22 mouse cellular contexts compared by ENCODE assay signal in genomic region chr10:63258696-63259095, GRCm38 (mm10). TPM values are rescaled to one million over a fixed set of nuclear protein-coding genes. Genes with fewer than 3 reads are reported as not detected.
DNase-seq lines count a peak whose midpoint lies in the region; ATAC-seq and TF ChIP-seq lines count a peak whose summit lies in the region.
"Had no signal": no experiment of that assay in that cellular context is flagged by ENCODE, and none has a peak within 500 bp of the region (broad histone marks: within the 10 kb centered on the region; RNA-seq: fewer than 3 reads in every experiment).

No protein-coding gene starts in this region.

- no peak overlapping the region for H3K4me3 ChIP-seq in heart, embryonic 11.5 days (ENCODE audit: low read depth, low read length)
- H3K4me3 ChIP-seq in kidney, adult 2 months (ENCODE audit: insufficient read depth, low read depth, low read length) = no peak overlapping the region
- H3K4me3 ChIP-seq in liver, embryonic 15.5 days (replicated peaks) = no peak overlapping the region
- H3K4me3 ChIP-seq in forebrain, embryonic 15.5 days = no peak overlapping the region
- no peak overlapping the region for H3K4me3 ChIP-seq in hindbrain, postnatal 0 days (ENCODE audit: low read length)
- H3K4me3 ChIP-seq: hindbrain, embryonic 12.5 days; limb, embryonic 15.5 days; megakaryocyte, embryonic 14.5 days; neural tube, embryonic 13.5 days had no signal

- no peak for TF ChIP-seq CTCF in kidney, adult 2 months (conservative IDR thresholded peaks at IDR 0.05; ENCODE audit: insufficient read depth, insufficient read length, low read depth, low read length)
- no peak for TF ChIP-seq CTCF in hindbrain, postnatal 0 days (IDR thresholded peaks at IDR 0.05; ENCODE audit: low read depth)

- peaks cover 3% of the 10 kb centered on the region for H3K36me3 ChIP-seq in heart, embryonic 11.5 days (ENCODE audit: control insufficient read depth, insufficient read depth, low read length)
- H3K36me3 ChIP-seq in kidney, adult 2 months (ENCODE audit: control insufficient read depth, insufficient read depth, low read length) = no peaks in the 10 kb centered on the region
- H3K36me3 ChIP-seq in liver, embryonic 15.5 days (replicated peaks) = peaks cover 29% of the 10 kb centered on the region
- 0 out of 2 replicates have a peak, but pooled peaks cover 5% of the 10 kb centered on the region for H3K36me3 ChIP-seq in forebrain, embryonic 15.5 days
- no peaks in the 10 kb centered on the region for H3K36me3 ChIP-seq in hindbrain, postnatal 0 days (ENCODE audit: insufficient read depth, low read length)
- H3K36me3 ChIP-seq: hindbrain, embryonic 12.5 days had no signal

- H3K4me2 ChIP-seq in heart, embryonic 11.5 days = no peak overlapping the region
- H3K4me2 ChIP-seq in liver, embryonic 15.5 days = no peak overlapping the region
- no peak overlapping the region for H3K4me2 ChIP-seq in forebrain, embryonic 15.5 days (replicated peaks)
- no peak overlapping the region for H3K4me2 ChIP-seq in hindbrain, postnatal 0 days (ENCODE audit: low read depth, low read length)
- H3K4me2 ChIP-seq: hindbrain, embryonic 12.5 days; limb, embryonic 15.5 days; neural tube, embryonic 13.5 days had no signal

- no peaks in the 10 kb centered on the region for H3K27me3 ChIP-seq in heart, embryonic 11.5 days (ENCODE audit: control insufficient read depth, insufficient read depth, low read length)
- no peaks in the 10 kb centered on the region for H3K27me3 ChIP-seq in kidney, adult 2 months (replicated peaks; ENCODE audit: control insufficient read depth, insufficient read depth, low read length)
- no peaks in the 10 kb centered on the region for H3K27me3 ChIP-seq in liver, embryonic 15.5 days
- no peaks in the 10 kb centered on the region for H3K27me3 ChIP-seq in forebrain, embryonic 15.5 days
- H3K27me3 ChIP-seq in hindbrain, postnatal 0 days (ENCODE audit: insufficient read depth, low read length) = no peaks in the 10 kb centered on the region
- H3K27me3 ChIP-seq: hindbrain, embryonic 12.5 days; limb, embryonic 15.5 days; megakaryocyte, embryonic 14.5 days; neural tube, embryonic 13.5 days had no signal

- DNase-seq in heart, adult 18-20 months = no peak
- peak; percentile 12 for DNase-seq in kidney, adult 2 months
- no peak for DNase-seq in kidney, adult 9 months
- peak; percentile 82 for DNase-seq in R1 (ENCODE audit: low read depth, low spot score)
- DNase-seq in hindbrain, postnatal 0 days (ENCODE audit: low spot score) = no peak
- DNase-seq: cerebellum, adult 18-20 months; cerebellum, postnatal 25 days; embryo, embryonic 11 days; layer of hippocampus, postnatal 36 days; lung, postnatal 10 days; midbrain, embryonic 14.5 days; spleen, adult 18-20 months had no signal

- H3K4me1 ChIP-seq in heart, embryonic 11.5 days (ENCODE audit: control insufficient read depth, insufficient read depth, low read length) = peaks cover 12% of the 10 kb centered on the region
- peaks cover 10% of the 10 kb centered on the region for H3K4me1 ChIP-seq in kidney, adult 2 months (ENCODE audit: control insufficient read depth, insufficient read depth, low read length)
- H3K4me1 ChIP-seq in liver, embryonic 15.5 days (replicated peaks) = peaks cover 17% of the 10 kb centered on the region
- H3K4me1 ChIP-seq in forebrain, embryonic 15.5 days = no peaks in the 10 kb centered on the region
- no peaks in the 10 kb centered on the region for H3K4me1 ChIP-seq in hindbrain, postnatal 0 days (ENCODE audit: insufficient read depth, low read length)
- H3K4me1 ChIP-seq: hindbrain, embryonic 12.5 days; limb, embryonic 15.5 days; neural tube, embryonic 13.5 days had no signal

- ATAC-seq in heart, embryonic 11.5 days (replicated peaks; ENCODE audit: insufficient number of reproducible peaks, low FRiP score, low TSS enrichment) = no peak
- peak; percentile 42; the same call in 1 of the 2 replicates for ATAC-seq in liver, embryonic 15.5 days (ENCODE audit: insufficient read depth)
- ATAC-seq in forebrain, embryonic 15.5 days (replicated peaks) = no peak
- ATAC-seq in hindbrain, postnatal 0 days = no peak

- TF ChIP-seq POLR2A in kidney, adult 2 months (IDR thresholded peaks at IDR 0.05; ENCODE audit: low read depth, low read length) = no peak

- WGBS in heart, embryonic 11.5 days (ENCODE audit: insufficient replicate concordance) = 71% methylated on average over 3 of the region's 3 CpGs
- WGBS in kidney, adult 2 months = 36% methylated on average over 3 of the region's 3 CpGs
- WGBS in liver, embryonic 15.5 days (ENCODE audit: insufficient replicate concordance) = 78% methylated on average over 3 of the region's 3 CpGs
- WGBS in forebrain, embryonic 15.5 days = 72% methylated on average over 3 of the region's 3 CpGs
- WGBS in hindbrain, postnatal 0 days = 78% methylated on average over 3 of the region's 3 CpGs

- H3K27ac ChIP-seq in heart, embryonic 11.5 days (ENCODE audit: low read depth, low read length) = 0 out of 2 replicates have a peak overlapping the region, but pooled peaks have one; percentile 24
- no peak overlapping the region for H3K27ac ChIP-seq in kidney, adult 2 months (ENCODE audit: insufficient read depth, low read depth, low read length)
- H3K27ac ChIP-seq in liver, embryonic 15.5 days (replicated peaks) = peak overlapping the region; percentile 41; the same call in 1 of the 2 replicates
- no peak overlapping the region for H3K27ac ChIP-seq in forebrain, embryonic 15.5 days (replicated peaks)
- no peak overlapping the region for H3K27ac ChIP-seq in hindbrain, postnatal 0 days
- H3K27ac ChIP-seq: hindbrain, embryonic 12.5 days; limb, embryonic 15.5 days; neural tube, embryonic 13.5 days had no signal

- no peaks in the 10 kb centered on the region for H3K9me3 ChIP-seq in heart, embryonic 11.5 days (replicated peaks; ENCODE audit: control insufficient read depth, low read length)
- H3K9me3 ChIP-seq in liver, embryonic 15.5 days (replicated peaks) = no peaks in the 10 kb centered on the region
- H3K9me3 ChIP-seq in forebrain, embryonic 15.5 days = no peaks in the 10 kb centered on the region
- H3K9me3 ChIP-seq in hindbrain, postnatal 0 days (ENCODE audit: low read length) = no peaks in the 10 kb centered on the region
- H3K9me3 ChIP-seq: hindbrain, embryonic 12.5 days; limb, embryonic 15.5 days; megakaryocyte, embryonic 14.5 days; neural tube, embryonic 13.5 days had no signal

- no peak overlapping the region for H3K9ac ChIP-seq in heart, embryonic 11.5 days (ENCODE audit: low read depth, low read length)
- H3K9ac ChIP-seq in liver, embryonic 15.5 days = no peak overlapping the region
- H3K9ac ChIP-seq in forebrain, embryonic 15.5 days (replicated peaks) = no peak overlapping the region
- H3K9ac ChIP-seq in hindbrain, postnatal 0 days (replicated peaks; ENCODE audit: low read length) = no peak overlapping the region
- H3K9ac ChIP-seq: hindbrain, embryonic 12.5 days; limb, embryonic 15.5 days; neural tube, embryonic 13.5 days had no signal

RNA-seq across cellular contexts. Expression of gene Herc4, which starts 15.1 kb away (rescaled TPM):
- 32.8 and 38.8 TPM in 2 replicates for polyA plus RNA-seq in heart, embryonic 11.5 days (2014; fragmentation: Nextera tagmentation; extraction: Ambion mirVana)
- 10 to 100 TPM; 33.5 to 36.3 TPM for total RNA-seq in heart, adult 18-20 months (2021)
- 16.2 and 17.7 TPM in 2 replicates for polyA plus RNA-seq in kidney, adult 2 months (2012; rRNA removed)
- 26.8 and 31.3 TPM in 2 replicates for polyA plus RNA-seq in liver, embryonic 15.5 days (2015; fragmentation: Nextera tagmentation; extraction: Ambion mirVana)
- 32.8 and 35.4 TPM in 2 replicates for polyA plus RNA-seq in forebrain, embryonic 15.5 days (2015; fragmentation: Nextera tagmentation; extraction: Ambion mirVana)
- total RNA-seq in hindbrain, postnatal 0 days (2014; rRNA removed) = 30.0 and 52.7 TPM in 2 replicates
- 16.6 and 18.0 TPM in 2 replicates for polyA plus RNA-seq in hindbrain, postnatal 0 days (2015; fragmentation: Nextera tagmentation; extraction: Ambion mirVana)

RNA-seq across cellular contexts. Expression of gene Mypn, which starts 54.9 kb away (rescaled TPM):
- 3.3 and 3.8 TPM in 2 replicates for polyA plus RNA-seq in heart, embryonic 11.5 days (2014; fragmentation: Nextera tagmentation; extraction: Ambion mirVana)
- total RNA-seq in heart, adult 18-20 months (2021) = 100 to 1,000 TPM in 1 of 2 experiments, 10 to 100 TPM in 1; 94.1 to 106 TPM
- 0.74 TPM in 1 of 2 replicates, not detected in the other for polyA plus RNA-seq in kidney, adult 2 months (2012; rRNA removed)
- 0.21 and 0.30 TPM in 2 replicates for polyA plus RNA-seq in liver, embryonic 15.5 days (2015; fragmentation: Nextera tagmentation; extraction: Ambion mirVana)
- 0.15 and 0.17 TPM in 2 replicates for polyA plus RNA-seq in forebrain, embryonic 15.5 days (2015; fragmentation: Nextera tagmentation; extraction: Ambion mirVana)
- total RNA-seq in hindbrain, postnatal 0 days (2014; rRNA removed) = 0.16 and 3.0 TPM in 2 replicates
- 0.71 and 0.79 TPM in 2 replicates for polyA plus RNA-seq in hindbrain, postnatal 0 days (2015; fragmentation: Nextera tagmentation; extraction: Ambion mirVana)
- total RNA-seq: MEL had no signal
- polyA plus RNA-seq: inflammation-experienced regulatory T-cells, adult 6 months; stomach, embryonic 14.5 days had no signal

Comparison
In these comparisons a context has a peak if more than half of its experiments do, and no peak if none do; other contexts are left out.
1. DNase-seq: peak in kidney, adult 2 months (single experiment) and R1 (single experiment); none in heart, adult 18-20 months (0 of 2), kidney, adult 9 months (single experiment) and hindbrain, postnatal 0 days (single experiment).
2. H3K27ac ChIP-seq: peak in heart, embryonic 11.5 days (single experiment) and liver, embryonic 15.5 days (single experiment); none in kidney, adult 2 months (single experiment), forebrain, embryonic 15.5 days (single experiment) and hindbrain, postnatal 0 days (single experiment).